Mouse (Mus musculus) activated CD4-positive, CD25-positive, alpha-beta regulatory T cell, adult 9 weeks (primary cell): ENCODE results near the gene Syngr3. TPM values are rescaled to one million over a fixed set of nuclear protein-coding genes. Genes with fewer than 3 reads are reported as not detected.

ENCODE experiments used
- polyA plus RNA-seq: library from polyadenylated mRNA; unstranded; fragments of 100-300 nt; shearing (Covaris generic); gene quantifications from one replicate; pipeline ENCODE4 v1.2.1, GENCODE M21; 2017

Syngr3 gene
- polyA plus RNA-seq = 0.88 TPM

GRCm38 (mm10) chr17:24689251-24690081, at the start of gene Syngr3:
TSS of gene Syngr3 (minus strand) at chr17:24689955.

GRCm38 (mm10) chr17:24736330-24737051, 46.7 kb upstream of the Syngr3 start, which contains the start of gene Msrb1:
TSS of gene Msrb1 (plus strand) at chr17:24736642.

DNA sequence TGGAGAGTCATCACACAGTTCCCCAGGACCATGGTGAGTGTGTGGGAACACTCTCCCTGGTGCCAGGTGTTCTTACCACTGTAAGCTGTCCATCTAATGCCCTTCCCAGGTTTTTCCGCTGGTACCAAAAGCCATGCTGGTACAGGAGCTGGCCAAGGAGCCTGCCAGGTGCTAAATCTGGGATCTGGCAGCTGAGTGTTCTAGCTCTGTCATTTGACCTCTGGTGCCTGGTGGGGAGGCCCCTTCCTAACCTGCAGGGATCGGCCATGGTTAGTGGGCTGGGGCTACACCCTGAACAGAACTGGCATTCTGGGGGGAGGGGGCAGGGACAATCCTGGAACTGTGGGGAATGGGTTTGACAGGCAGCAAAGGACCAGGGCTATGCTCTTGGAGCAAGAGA, 37.9 kb upstream of the Syngr3 start, which contains the start of gene Rpl3l:
Rpl3l (plus strand) TSS at position 203 of the 400 bp plus-strand sequence.

GRCm38 (mm10) chr17:24724184-24724583, 34.4 kb upstream of the Syngr3 start, which contains the start of gene Ndufb10:
TSS of gene Ndufb10 (minus strand) at chr17:24724478.

DNA sequence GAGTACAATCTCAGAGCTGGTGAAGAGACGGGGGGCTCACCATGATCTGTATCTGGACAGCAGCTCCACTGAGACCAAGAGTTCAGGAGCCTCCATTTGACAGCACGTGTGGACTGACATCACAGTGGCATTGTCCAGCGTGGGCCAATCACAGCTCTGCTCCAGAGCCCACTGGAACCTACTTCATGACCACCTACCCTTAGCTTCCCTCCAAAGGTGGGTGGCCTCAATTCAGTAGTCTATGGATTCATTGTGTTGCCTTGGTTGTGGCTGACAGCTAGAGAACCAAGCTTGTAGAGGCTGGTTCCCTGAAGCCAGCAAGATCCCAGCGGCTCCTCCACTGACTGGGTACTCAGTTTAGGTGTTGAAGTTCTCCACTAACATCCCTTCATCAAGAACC, 28.2 kb upstream of the Syngr3 start, which contains the start of the genes Rnf151 and Rps2:
Rnf151 (minus strand) TSS at position 121 of the 400 bp plus-strand sequence.
Rps2 (plus strand) TSS at position 174 of the 400 bp plus-strand sequence.

DNA sequence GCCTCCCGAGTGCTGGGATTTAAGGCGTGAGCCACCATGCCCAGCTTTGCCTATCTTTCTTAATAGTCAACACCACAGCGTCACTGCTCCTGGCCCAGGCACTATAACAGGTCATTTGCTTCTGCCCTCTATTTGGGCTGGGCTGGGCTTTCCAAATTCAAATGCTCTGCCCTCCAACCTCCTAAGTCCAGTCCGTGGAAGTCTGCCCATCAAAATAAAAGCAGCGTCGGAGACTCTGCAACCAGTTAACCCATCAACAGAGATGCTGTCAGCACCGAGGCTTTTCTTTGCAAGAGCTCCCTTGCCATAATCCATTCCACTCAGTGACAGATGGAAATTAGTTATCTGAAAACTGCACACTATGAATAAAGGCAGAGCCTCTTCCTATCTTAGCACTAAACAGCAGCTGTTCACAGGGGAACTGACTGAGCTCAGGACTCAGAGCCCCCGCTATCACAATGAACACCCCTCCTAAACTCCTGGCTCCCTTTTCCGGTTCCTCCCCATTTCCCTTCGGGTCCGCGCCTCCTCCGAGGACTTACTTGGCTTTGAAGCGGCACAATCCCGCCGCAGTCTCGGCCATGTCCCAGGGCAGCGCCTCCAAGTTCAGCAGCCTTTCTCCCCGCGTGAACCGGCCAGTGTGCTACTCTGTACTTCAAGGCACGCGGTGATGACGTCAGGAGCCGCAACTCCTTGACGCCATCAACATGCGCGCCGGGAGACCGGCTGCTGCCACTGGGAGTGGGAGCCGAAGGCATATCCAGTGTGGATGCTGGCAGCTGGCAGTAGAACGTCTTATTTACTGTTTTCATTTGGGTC, 17.4 kb upstream of the Syngr3 start, which contains the start of gene Tbl3:
Tbl3 (minus strand) TSS at position 679 of the 819 bp plus-strand sequence.

DNA sequence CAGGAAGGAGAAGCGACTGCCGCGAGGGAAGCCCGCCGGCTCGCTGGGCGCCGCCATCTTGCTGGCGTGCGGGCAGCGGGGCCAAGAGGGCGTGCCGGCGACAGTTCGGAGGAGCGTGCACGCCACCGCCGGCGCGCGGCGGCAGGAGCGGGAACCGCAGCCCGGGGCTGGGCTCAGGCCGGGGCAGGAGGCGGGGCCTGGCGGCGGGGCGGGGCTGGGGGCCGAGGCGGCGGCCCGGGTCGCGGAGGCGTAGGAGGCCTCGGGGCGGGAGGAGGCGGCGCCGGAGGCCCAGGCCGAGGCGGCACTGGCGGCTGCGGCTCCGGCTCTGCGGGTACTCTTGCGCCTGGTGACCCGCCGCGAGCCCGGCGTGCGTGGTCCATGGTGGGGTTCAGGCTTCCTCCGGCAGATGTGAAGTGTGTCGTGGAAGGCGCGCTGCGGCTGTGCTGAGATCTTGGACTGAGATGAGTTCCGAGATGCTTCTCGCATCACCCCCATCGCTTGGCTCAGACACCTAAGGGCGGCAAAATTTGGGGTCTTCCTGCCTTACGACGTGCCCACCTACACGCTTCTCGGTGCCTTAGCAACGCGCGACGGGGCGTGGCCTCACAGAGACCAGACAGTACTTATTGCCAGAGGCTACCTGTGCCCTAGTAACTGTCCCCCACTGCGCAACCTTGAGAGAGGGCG, 6.4 kb upstream of the Syngr3 start, which contains the start of the genes Gfer and Noxo1:
Gfer (minus strand) TSS at position 146 of the 687 bp plus-strand sequence.
Noxo1 (plus strand) TSS at position 224 of the 687 bp plus-strand sequence.

DNA sequence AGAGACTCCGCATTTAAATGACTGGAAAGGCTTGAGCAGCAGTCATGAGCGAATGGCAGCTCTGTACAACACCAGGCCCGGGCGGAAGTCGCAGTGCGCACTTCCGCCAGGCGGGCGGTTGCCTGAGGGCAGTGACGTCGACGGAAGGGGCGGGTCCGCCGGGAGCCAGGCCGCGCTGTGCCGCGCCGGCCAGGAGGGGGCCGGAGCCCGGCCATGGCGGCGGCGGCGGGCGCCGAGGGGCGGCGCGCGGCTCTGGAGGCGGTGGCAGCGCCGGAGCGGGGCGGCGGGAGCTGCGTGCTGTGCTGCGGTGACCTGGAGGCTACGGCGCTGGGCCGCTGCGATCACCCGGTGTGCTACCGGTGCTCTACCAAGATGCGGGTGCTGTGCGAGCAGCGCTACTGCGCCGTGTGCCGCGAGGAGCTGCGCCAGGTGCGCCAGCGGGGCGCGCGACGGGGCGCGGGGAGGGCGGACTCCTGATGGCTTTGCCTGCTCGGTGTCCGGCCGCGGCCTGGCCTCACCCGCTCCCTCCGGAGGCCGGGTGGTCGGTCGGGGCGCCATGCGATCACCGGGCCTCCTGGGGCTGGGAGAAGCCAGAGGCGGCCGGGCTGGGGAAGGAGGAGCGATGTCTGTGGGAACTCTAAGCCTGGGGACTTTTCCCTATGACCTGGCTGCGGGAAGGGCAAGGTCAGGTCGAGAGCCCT, 20.1 kb downstream of the Syngr3 start, which contains the start of gene Zfp598:
Zfp598 (plus strand) TSS at position 143 of the 701 bp plus-strand sequence.

DNA sequence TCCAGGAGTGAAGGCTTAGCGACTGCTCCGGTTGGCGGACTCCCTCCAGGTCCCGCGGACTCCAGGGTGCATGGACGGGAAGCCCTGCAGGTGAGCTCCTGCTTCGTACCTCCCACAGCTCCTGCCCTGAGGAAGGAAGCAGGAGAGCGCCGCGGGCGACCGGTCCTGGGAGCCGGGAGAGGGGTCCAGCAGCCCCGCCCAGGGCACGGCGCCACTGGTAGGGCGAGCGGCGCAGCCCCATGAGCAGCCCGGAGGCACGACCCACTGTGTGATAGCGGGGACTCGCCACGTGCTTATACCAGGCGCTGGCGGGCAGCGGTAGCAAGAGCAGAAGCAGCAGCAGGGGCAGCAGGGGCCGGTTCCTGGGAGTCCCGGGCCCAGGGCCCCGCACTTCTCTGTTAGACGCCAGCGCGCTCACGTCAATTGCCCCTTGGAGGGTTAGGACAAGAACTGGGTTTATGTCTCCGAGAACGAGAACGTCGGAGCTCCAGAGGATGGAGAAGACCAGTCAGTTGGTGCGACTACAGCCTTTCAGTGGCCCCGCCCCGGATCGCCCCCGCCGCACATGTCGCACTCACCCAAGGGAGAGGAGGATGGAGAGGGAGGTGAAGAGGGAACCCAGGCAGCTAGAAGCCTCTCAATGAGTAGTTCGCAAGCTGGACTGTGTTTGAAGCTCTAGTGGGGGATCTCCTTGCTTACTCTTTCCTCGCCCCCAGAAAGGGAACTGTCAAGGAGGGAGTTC, 31.6 kb downstream of the Syngr3 start, which contains the start of gene Npw:
Npw (minus strand) TSS at position 441 of the 742 bp plus-strand sequence.

DNA sequence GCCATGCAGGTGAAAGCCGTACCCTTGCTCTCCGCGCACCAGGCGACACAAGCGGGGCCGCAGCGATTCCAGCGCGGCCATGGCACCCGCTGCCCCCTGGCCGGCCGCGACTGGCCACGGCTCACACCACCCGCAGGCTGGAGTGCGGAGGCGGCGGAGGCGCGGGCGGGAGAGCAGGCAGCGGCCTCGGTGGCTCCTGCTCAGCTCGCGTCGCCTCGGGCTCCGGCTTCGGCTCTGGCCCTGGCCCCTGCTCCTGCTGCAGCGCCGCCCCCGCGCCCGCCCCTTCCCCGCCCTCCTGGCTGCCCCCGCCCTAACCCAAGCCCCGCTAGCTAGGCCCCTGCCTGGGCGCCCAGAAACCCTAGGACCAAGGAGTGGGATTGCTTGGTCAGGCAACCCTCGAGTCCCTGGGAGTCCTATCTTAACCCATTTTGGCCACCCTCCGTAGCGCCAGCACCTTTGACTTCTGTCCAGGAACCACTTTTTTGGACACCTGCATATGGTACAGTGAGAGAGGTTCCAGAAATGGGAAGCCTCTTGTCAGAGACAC, 39.6 kb downstream of the Syngr3 start, which contains the start of gene Slc9a3r2:
Slc9a3r2 (minus strand) TSS at position 258 of the 547 bp plus-strand sequence.

Other genes with a start within 250 kb of the Syngr3 start
- gene Dnase1l2, start 246.8 kb downstream of the Syngr3 start, polyA plus RNA-seq = 5.3 TPM
- 70.7 TPM for gene E4f1, start 219.6 kb downstream of the Syngr3 start, polyA plus RNA-seq
- gene Pgp, start 219.6 kb downstream of the Syngr3 start, polyA plus RNA-seq = 3.8 TPM
- not detected for gene Bricd5, start 216.1 kb downstream of the Syngr3 start, polyA plus RNA-seq
- 28.4 TPM for gene Mlst8, start 210.9 kb downstream of the Syngr3 start, polyA plus RNA-seq
- 0.11 TPM for gene Caskin1, start 201.4 kb downstream of the Syngr3 start, polyA plus RNA-seq
- 97.6 TPM for gene Traf7, start 162.0 kb downstream of the Syngr3 start, polyA plus RNA-seq
- gene Rab26, start 155.7 kb downstream of the Syngr3 start, polyA plus RNA-seq = 6.5 TPM
- gene Pkd1, start 140.1 kb downstream of the Syngr3 start, polyA plus RNA-seq = 17.8 TPM
- gene Tsc2, start 57.3 kb downstream of the Syngr3 start, polyA plus RNA-seq = 48.8 TPM
- gene Nthl1, start 57.3 kb downstream of the Syngr3 start, polyA plus RNA-seq = 6.0 TPM
- gene Slc9a3r2, start 39.6 kb downstream of the Syngr3 start, polyA plus RNA-seq = not detected
- not detected for gene Npw, start 31.5 kb downstream of the Syngr3 start, polyA plus RNA-seq
- gene Zfp598, start 20.3 kb downstream of the Syngr3 start, polyA plus RNA-seq = 2.3 TPM
- gene Gfer, start 6.2 kb upstream of the Syngr3 start, polyA plus RNA-seq = 7.8 TPM
- gene Noxo1, start 6.3 kb upstream of the Syngr3 start, polyA plus RNA-seq = 1.4 TPM
- gene Tbl3, start 17.7 kb upstream of the Syngr3 start, polyA plus RNA-seq = 60.9 TPM
- not detected for gene Rnf151, start 28.1 kb upstream of the Syngr3 start, polyA plus RNA-seq
- gene Rps2, start 28.2 kb upstream of the Syngr3 start, polyA plus RNA-seq = 789 TPM
- 222 TPM for gene Ndufb10, start 34.5 kb upstream of the Syngr3 start, polyA plus RNA-seq
- gene Rpl3l, start 37.9 kb upstream of the Syngr3 start, polyA plus RNA-seq = not detected
- 16.1 TPM for gene Msrb1, start 46.7 kb upstream of the Syngr3 start, polyA plus RNA-seq
- not detected for gene Hs3st6, start 63.0 kb upstream of the Syngr3 start, polyA plus RNA-seq
- gene Meiob, start 114.3 kb upstream of the Syngr3 start, polyA plus RNA-seq = not detected
- gene Hagh, start 150.2 kb upstream of the Syngr3 start, polyA plus RNA-seq = 43.5 TPM
- 2.6 TPM for gene Fahd1, start 160.4 kb upstream of the Syngr3 start, polyA plus RNA-seq
- gene Igfals, start 176.0 kb upstream of the Syngr3 start, polyA plus RNA-seq = not detected
- gene Nubp2, start 196.4 kb upstream of the Syngr3 start, polyA plus RNA-seq = 111 TPM
- 58.7 TPM for gene Spsb3, start 196.7 kb upstream of the Syngr3 start, polyA plus RNA-seq
- 53.5 TPM for gene Eme2, start 205.1 kb upstream of the Syngr3 start, polyA plus RNA-seq
- gene Mrps34, start 205.2 kb upstream of the Syngr3 start, polyA plus RNA-seq = 46.4 TPM
- gene Nme3, start 206.5 kb upstream of the Syngr3 start, polyA plus RNA-seq = 67.3 TPM
- gene Mapk8ip3, start 247.0 kb upstream of the Syngr3 start, polyA plus RNA-seq = 60.4 TPM